Comparison of ENCODE assay signal across 8 mouse cellular contexts in the genomic region with DNA sequence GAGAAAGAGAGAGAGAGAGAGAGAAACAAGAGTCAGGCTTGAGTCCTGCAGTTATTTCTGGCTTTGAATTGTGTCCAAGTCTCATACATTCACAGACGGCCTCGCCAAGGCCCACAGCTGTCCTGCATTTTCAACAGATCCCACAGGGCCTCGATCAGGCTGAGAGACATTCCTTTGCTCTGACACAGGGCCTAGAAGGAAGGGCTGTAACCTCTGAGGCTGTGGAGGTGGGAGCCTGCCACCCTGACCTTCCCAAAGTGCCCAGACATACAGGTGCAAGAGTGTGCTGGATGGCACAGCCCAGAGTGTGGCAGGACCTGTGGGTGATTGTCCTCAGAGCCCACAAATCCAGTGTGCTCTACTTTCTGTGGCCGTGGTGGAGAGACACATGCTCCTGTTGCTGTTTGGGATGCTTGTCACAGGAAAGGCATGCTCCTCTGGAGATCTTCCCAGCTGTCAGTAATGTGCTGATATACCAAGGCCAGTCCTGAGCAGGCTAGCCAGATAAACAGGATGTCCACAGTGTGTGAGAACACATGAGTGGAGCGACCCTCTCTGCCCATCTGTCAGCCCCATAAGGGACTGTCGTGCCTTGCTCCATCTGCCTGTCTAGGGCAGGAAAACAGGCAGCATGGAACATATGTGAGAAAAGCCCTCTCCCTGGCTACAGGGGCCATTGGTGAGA.
DNase-seq lines count a peak whose midpoint lies in the region; ATAC-seq and TF ChIP-seq lines count a peak whose summit lies in the region.

No protein-coding gene starts in this region.

- ATAC-seq in embryonic facial prominence, embryonic 13.5 days (ENCODE audit: insufficient number of reproducible peaks, insufficient read depth, low FRiP score, low TSS enrichment, low read depth), result peak; percentile 83
- peak; percentile 85 for ATAC-seq in heart, embryonic 12.5 days (ENCODE audit: insufficient number of reproducible peaks, low FRiP score)
- ATAC-seq in kidney, embryonic 14.5 days (ENCODE audit: low FRiP score, low TSS enrichment), result peak; percentile 85

- H3K4me2 ChIP-seq in embryonic facial prominence, embryonic 13.5 days, result no peak overlapping the region
- H3K4me2 ChIP-seq in heart, embryonic 12.5 days, result no peak overlapping the region
- no peak overlapping the region for H3K4me2 ChIP-seq in kidney, embryonic 14.5 days (replicated peaks; ENCODE audit: low read depth, low read length)

- peaks cover 30% of the 10 kb centered on the region for H3K4me1 ChIP-seq in embryonic facial prominence, embryonic 13.5 days
- H3K4me1 ChIP-seq in heart, embryonic 12.5 days (replicated peaks), result peaks cover 22% of the 10 kb centered on the region
- H3K4me1 ChIP-seq in kidney, embryonic 14.5 days (ENCODE audit: control insufficient read depth, insufficient read depth, low read length), result peaks cover 5% of the 10 kb centered on the region; the same call in 1 of the 2 replicates
- H3K4me1 ChIP-seq in small intestine, adult 2 months (ENCODE audit: control insufficient read depth, insufficient read depth, insufficient read length, low read length), result peaks cover 5% of the 10 kb centered on the region; the same call in 1 of the 2 replicates

- no peak for TF ChIP-seq CTCF in small intestine, adult 2 months (IDR thresholded peaks at IDR 0.05; ENCODE audit: extremely low read depth, insufficient read length, insufficient replicate concordance, low read depth, low read length)

- H3K4me3 ChIP-seq in embryonic facial prominence, embryonic 13.5 days, result no peak overlapping the region
- H3K4me3 ChIP-seq in heart, embryonic 12.5 days, result no peak overlapping the region
- H3K4me3 ChIP-seq in kidney, embryonic 14.5 days (ENCODE audit: low read length), result no peak overlapping the region
- H3K4me3 ChIP-seq in small intestine, adult 2 months (ENCODE audit: low read depth, low read length), result no peak overlapping the region

- WGBS in embryonic facial prominence, embryonic 13.5 days, result 14% methylated on average over 6 of the region's 6 CpGs
- WGBS in heart, embryonic 12.5 days, result 4% methylated on average over 6 of the region's 6 CpGs
- WGBS in kidney, embryonic 14.5 days, result 38% methylated on average over 6 of the region's 6 CpGs
- 51% methylated on average over 6 of the region's 6 CpGs for WGBS in small intestine, adult 2 months

- H3K36me3 ChIP-seq in embryonic facial prominence, embryonic 13.5 days, result no peaks in the 10 kb centered on the region
- H3K36me3 ChIP-seq in heart, embryonic 12.5 days, result no peaks in the 10 kb centered on the region
- H3K36me3 ChIP-seq in kidney, embryonic 14.5 days (ENCODE audit: control insufficient read depth, insufficient read depth, low read length), result no peaks in the 10 kb centered on the region
- no peaks in the 10 kb centered on the region for H3K36me3 ChIP-seq in small intestine, adult 2 months (ENCODE audit: control insufficient read depth, insufficient read depth, low read length)

- no peaks in the 10 kb centered on the region for H3K27me3 ChIP-seq in embryonic facial prominence, embryonic 13.5 days
- H3K27me3 ChIP-seq in heart, embryonic 12.5 days (replicated peaks), result no peaks in the 10 kb centered on the region
- no peaks in the 10 kb centered on the region for H3K27me3 ChIP-seq in kidney, embryonic 14.5 days (ENCODE audit: control insufficient read depth, insufficient read depth, low read length)
- H3K27me3 ChIP-seq in small intestine, adult 2 months (ENCODE audit: control insufficient read depth, insufficient read depth, low read length), result no peaks in the 10 kb centered on the region

- H3K27ac ChIP-seq in embryonic facial prominence, embryonic 13.5 days, result peak overlapping the region; percentile 83
- peak overlapping the region; percentile 86 for H3K27ac ChIP-seq in heart, embryonic 12.5 days (ENCODE audit: poor library complexity, severe bottlenecking)
- peak overlapping the region; percentile 64; the same call in 1 of the 2 replicates for H3K27ac ChIP-seq in kidney, embryonic 14.5 days (ENCODE audit: low read depth, low read length)
- H3K27ac ChIP-seq in small intestine, adult 2 months (ENCODE audit: insufficient read depth, low read depth, low read length), result peak overlapping the region; percentile 92

- no peak overlapping the region for H3K9ac ChIP-seq in embryonic facial prominence, embryonic 13.5 days
- no peak overlapping the region for H3K9ac ChIP-seq in heart, embryonic 12.5 days
- no peak overlapping the region for H3K9ac ChIP-seq in kidney, embryonic 14.5 days (ENCODE audit: low read depth, low read length)

- no peak for TF ChIP-seq POLR2A in small intestine, adult 2 months (IDR thresholded peaks at IDR 0.05; ENCODE audit: low read depth, low read length)

- peak; percentile 55 for DNase-seq in embryo, embryonic 10 days (ENCODE audit: low spot score)
- no peak for DNase-seq in embryo, embryonic 9.5 days (ENCODE audit: extremely low spot score)
- peak; percentile 90 for DNase-seq in lung, postnatal 10 days
- DNase-seq in left cerebral cortex, adult 9 months (ENCODE audit: low spot score in 2 of 2), result no peak

- no peaks in the 10 kb centered on the region for H3K9me3 ChIP-seq in embryonic facial prominence, embryonic 13.5 days
- no peaks in the 10 kb centered on the region for H3K9me3 ChIP-seq in heart, embryonic 12.5 days (replicated peaks)
- H3K9me3 ChIP-seq in kidney, embryonic 14.5 days (ENCODE audit: control insufficient read depth, low read length), result no peaks in the 10 kb centered on the region

Comparison
In these comparisons a context has a peak if more than half of its experiments do, and no peak if none do; other contexts are left out.
1. DNase-seq: peak in embryo, embryonic 10 days (single experiment) and lung, postnatal 10 days (single experiment); none in embryo, embryonic 9.5 days (single experiment) and left cerebral cortex, adult 9 months (0 of 2).
2. Peak in every context shown above with its lines, with median percentiles within 50 percentile points of each other: ATAC-seq and H3K27ac ChIP-seq.